Comparison of ENCODE assay signal across 10 mouse cellular contexts in genomic region chr6:115734909-115735308, GRCm38 (mm10). TPM values are rescaled to one million over a fixed set of nuclear protein-coding genes. Genes with fewer than 3 reads are reported as not detected.
DNase-seq lines count a peak whose midpoint lies in the region; ATAC-seq and TF ChIP-seq lines count a peak whose summit lies in the region.
"Had no signal": no experiment of that assay in that cellular context is flagged by ENCODE, and none has a peak within 500 bp of the region (broad histone marks: within the 10 kb centered on the region; RNA-seq: fewer than 3 reads in every experiment).

No protein-coding gene starts in this region.

- H3K36me3 ChIP-seq in hindbrain, embryonic 10.5 days, result no peaks in the 10 kb centered on the region
- no peaks in the 10 kb centered on the region for H3K36me3 ChIP-seq in hindbrain, embryonic 16.5 days (ENCODE audit: control insufficient read depth, insufficient read depth, low read length)
- H3K36me3 ChIP-seq in E14TG2a.4 (ENCODE audit: insufficient read depth, low read length), result peaks cover 18% of the 10 kb centered on the region
- no peaks in the 10 kb centered on the region for H3K36me3 ChIP-seq in embryonic facial prominence, embryonic 11.5 days (replicated peaks; ENCODE audit: control insufficient read depth, insufficient read depth, low read depth, low read length)
- H3K36me3 ChIP-seq: embryonic facial prominence, embryonic 13.5 days; limb, embryonic 12.5 days had no signal

- no peaks in the 10 kb centered on the region for H3K27me3 ChIP-seq in hindbrain, embryonic 10.5 days (ENCODE audit: insufficient read depth, poor library complexity, severe bottlenecking)
- H3K27me3 ChIP-seq in hindbrain, embryonic 16.5 days (replicated peaks; ENCODE audit: control insufficient read depth, insufficient read depth, low read length), result no peaks in the 10 kb centered on the region
- no peaks in the 10 kb centered on the region for H3K27me3 ChIP-seq in E14TG2a.4 (ENCODE audit: insufficient read depth, low read length)
- H3K27me3 ChIP-seq in embryonic facial prominence, embryonic 11.5 days (ENCODE audit: control insufficient read depth, insufficient read depth, low read length), result no peaks in the 10 kb centered on the region
- H3K27me3 ChIP-seq: embryonic facial prominence, embryonic 13.5 days; limb, embryonic 12.5 days had no signal

- ATAC-seq in hindbrain, embryonic 16.5 days, result no peak
- ATAC-seq in embryonic facial prominence, embryonic 11.5 days (replicated peaks; ENCODE audit: insufficient number of reproducible peaks, low FRiP score, low TSS enrichment, low read depth), result no peak
- no peak for ATAC-seq in monocyte, adult 5-6 weeks (replicated peaks; ENCODE audit: insufficient number of reproducible peaks, low FRiP score, low TSS enrichment, poor library complexity, severe bottlenecking)

- peak; percentile 36 for DNase-seq in hindbrain, embryonic 10.5 days (ENCODE audit: low spot score)
- DNase-seq in 3134 (ENCODE audit: extremely low read depth, insufficient read length, low spot score), result peak; percentile 35
- peak; percentile 41 for DNase-seq in embryonic facial prominence, embryonic 11.5 days (ENCODE audit: low spot score)
- DNase-seq in natural killer cell, adult 2 months (ENCODE audit: low spot score in 2 of 2), result peak; percentile 7 to 13
- no peak for DNase-seq in gastrocnemius, postnatal 36 days

- no peak overlapping the region for H3K9ac ChIP-seq in hindbrain, embryonic 16.5 days (ENCODE audit: low read depth, low read length)
- H3K9ac ChIP-seq in embryonic facial prominence, embryonic 11.5 days (replicated peaks; ENCODE audit: low read length), result no peak overlapping the region
- H3K9ac ChIP-seq: embryonic facial prominence, embryonic 13.5 days; limb, embryonic 12.5 days had no signal

- H3K4me1 ChIP-seq in hindbrain, embryonic 10.5 days (replicated peaks), result peaks cover 4% of the 10 kb centered on the region; the same call in 1 of the 2 replicates
- H3K4me1 ChIP-seq in hindbrain, embryonic 16.5 days (ENCODE audit: control insufficient read depth, insufficient read depth, low read depth, low read length), result no peaks in the 10 kb centered on the region
- peaks cover 52% of the 10 kb centered on the region for H3K4me1 ChIP-seq in E14TG2a.4 (replicated peaks; ENCODE audit: low read depth, low read length)
- H3K4me1 ChIP-seq in embryonic facial prominence, embryonic 11.5 days (ENCODE audit: control insufficient read depth, insufficient read depth, low read length), result no peaks in the 10 kb centered on the region

- 74% methylated on average over 4 of the region's 4 CpGs for WGBS in hindbrain, embryonic 10.5 days
- WGBS in hindbrain, embryonic 16.5 days, result 68% methylated on average over 4 of the region's 4 CpGs
- 65% methylated on average over 4 of the region's 4 CpGs for WGBS in embryonic facial prominence, embryonic 11.5 days

- intact Hi-C loops in gastrocnemius, postnatal 36 days (cut with DNase I), result no loop called here

- peak; percentile 94 for TF ChIP-seq CTCF in E14TG2a.4 (conservative IDR thresholded peaks at IDR 0.05; ENCODE audit: low read length)

- H3K9me3 ChIP-seq in hindbrain, embryonic 10.5 days, result 0 out of 2 replicates have a peak, but pooled peaks cover 6% of the 10 kb centered on the region
- no peaks in the 10 kb centered on the region for H3K9me3 ChIP-seq in hindbrain, embryonic 16.5 days (ENCODE audit: control insufficient read depth, low read length)
- H3K9me3 ChIP-seq in E14TG2a.4 (ENCODE audit: low read length), result no peaks in the 10 kb centered on the region
- no peaks in the 10 kb centered on the region for H3K9me3 ChIP-seq in embryonic facial prominence, embryonic 11.5 days (replicated peaks; ENCODE audit: control insufficient read depth, low read length)
- H3K9me3 ChIP-seq: embryonic facial prominence, embryonic 13.5 days; limb, embryonic 12.5 days had no signal

- no peak overlapping the region for H3K4me3 ChIP-seq in hindbrain, embryonic 10.5 days
- no peak overlapping the region for H3K4me3 ChIP-seq in hindbrain, embryonic 16.5 days (ENCODE audit: low read length)
- H3K4me3 ChIP-seq in E14TG2a.4 (replicated peaks; ENCODE audit: low read length), result no peak overlapping the region
- no peak overlapping the region for H3K4me3 ChIP-seq in embryonic facial prominence, embryonic 11.5 days (ENCODE audit: low read depth, low read length)
- H3K4me3 ChIP-seq: embryonic facial prominence, embryonic 13.5 days; limb, embryonic 12.5 days had no signal

- H3K27ac ChIP-seq in hindbrain, embryonic 10.5 days, result no peak overlapping the region
- H3K27ac ChIP-seq in hindbrain, embryonic 16.5 days (ENCODE audit: low read depth, low read length), result no peak overlapping the region
- no peak overlapping the region for H3K27ac ChIP-seq in embryonic facial prominence, embryonic 11.5 days (replicated peaks; ENCODE audit: low read depth, low read length)
- H3K27ac ChIP-seq: embryonic facial prominence, embryonic 13.5 days; limb, embryonic 12.5 days had no signal

- no peak overlapping the region for H3K4me2 ChIP-seq in hindbrain, embryonic 16.5 days (ENCODE audit: low read length)
- no peak overlapping the region for H3K4me2 ChIP-seq in embryonic facial prominence, embryonic 11.5 days (ENCODE audit: low read depth, low read length)
- H3K4me2 ChIP-seq: embryonic facial prominence, embryonic 13.5 days; limb, embryonic 12.5 days had no signal

RNA-seq across cellular contexts. Expression of gene Tmem40, which starts 27.3 kb away (rescaled TPM):
- 2.2 and 3.2 TPM in 2 replicates for polyA plus RNA-seq in hindbrain, embryonic 10.5 days (2016; fragmentation: Nextera tagmentation; extraction: Ambion mirVana)
- polyA plus RNA-seq in hindbrain, embryonic 16.5 days (2015; fragmentation: Nextera tagmentation; extraction: Ambion mirVana), result 1.9 TPM in 2 replicates
- polyA plus RNA-seq in embryonic facial prominence, embryonic 11.5 days (2014; fragmentation: Nextera tagmentation; extraction: Ambion mirVana), result 2.0 and 3.3 TPM in 2 replicates
- total RNA-seq in monocyte, adult 5-6 weeks (2017), result 3.1 to 13.5 TPM in 2 of 3 replicates, not detected in the other
- total RNA-seq in gastrocnemius, postnatal 36 days (2021), result under 1 TPM in 1 of 2 experiments, not detected in 1; 0.72 TPM

RNA-seq across cellular contexts. Expression of gene Cand2, which starts 39.4 kb away (rescaled TPM):
- 51.1 and 53.9 TPM in 2 replicates for polyA plus RNA-seq in hindbrain, embryonic 10.5 days (2016; fragmentation: Nextera tagmentation; extraction: Ambion mirVana)
- polyA plus RNA-seq in hindbrain, embryonic 16.5 days (2015; fragmentation: Nextera tagmentation; extraction: Ambion mirVana), result 10.0 and 13.9 TPM in 2 replicates
- 36.2 and 39.1 TPM in 2 replicates for polyA plus RNA-seq in embryonic facial prominence, embryonic 11.5 days (2014; fragmentation: Nextera tagmentation; extraction: Ambion mirVana)
- total RNA-seq in monocyte, adult 5-6 weeks (2017), result 0.10 to 0.53 TPM (median 0.19 TPM) in 3 replicates
- total RNA-seq in gastrocnemius, postnatal 36 days (2021), result 10 to 100 TPM; 66.8 to 71.3 TPM

RNA-seq across cellular contexts. Expression of gene Raf1, which starts 58.5 kb away (rescaled TPM):
- 116 and 135 TPM in 2 replicates for polyA plus RNA-seq in hindbrain, embryonic 10.5 days (2016; fragmentation: Nextera tagmentation; extraction: Ambion mirVana)
- 110 and 124 TPM in 2 replicates for polyA plus RNA-seq in hindbrain, embryonic 16.5 days (2015; fragmentation: Nextera tagmentation; extraction: Ambion mirVana)
- polyA plus RNA-seq in embryonic facial prominence, embryonic 11.5 days (2014; fragmentation: Nextera tagmentation; extraction: Ambion mirVana), result 124 and 131 TPM in 2 replicates
- total RNA-seq in monocyte, adult 5-6 weeks (2017), result 180 to 216 TPM (median 195 TPM) in 3 replicates
- total RNA-seq in gastrocnemius, postnatal 36 days (2021), result 100 to 1,000 TPM; 113 to 117 TPM

Comparison
In these comparisons a context has a peak if more than half of its experiments do, and no peak if none do; other contexts are left out.
1. DNase-seq: peak in hindbrain, embryonic 10.5 days (single experiment), 3134 (single experiment), embryonic facial prominence, embryonic 11.5 days (single experiment) and natural killer cell, adult 2 months (2 of 2); none in gastrocnemius, postnatal 36 days (0 of 2).